Comparison of ENCODE assay signal across 8 mouse cellular contexts in the genomic region with DNA sequence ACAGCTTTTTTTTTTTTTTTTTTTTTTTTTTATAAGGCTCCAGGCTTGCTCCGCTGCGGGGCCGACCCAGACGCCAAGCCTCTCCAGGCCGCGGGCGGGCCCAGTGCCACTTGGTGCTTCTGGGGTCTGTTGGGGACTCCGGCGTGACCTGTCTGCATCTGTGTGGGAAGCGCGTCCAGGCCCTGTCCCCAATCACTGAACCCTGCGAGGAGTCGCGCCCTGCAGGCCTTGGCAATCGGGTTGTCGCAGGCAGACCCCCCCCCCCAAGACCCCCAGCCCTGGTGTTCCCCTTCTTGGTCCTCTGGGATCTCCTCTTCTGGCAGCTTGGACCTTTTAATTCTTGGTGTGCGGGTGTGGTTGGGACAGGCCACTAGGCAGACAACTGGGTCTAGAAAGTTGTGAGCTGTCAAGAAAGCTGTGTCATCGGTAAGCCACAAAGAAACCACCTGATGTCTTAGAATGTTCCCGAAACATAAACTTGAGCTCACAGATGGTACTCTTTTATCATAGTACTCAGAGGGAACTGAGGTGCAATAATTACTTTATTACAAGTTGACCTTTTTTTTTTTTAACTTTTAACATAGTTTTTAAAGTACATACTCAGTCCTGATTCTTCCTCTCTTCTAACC. TPM values are rescaled to one million over a fixed set of nuclear protein-coding genes. Genes with fewer than 3 reads are reported as not detected.
A peak's percentile ranks its signal among the peaks of the same experiment; 100 is the strongest.
DNase-seq lines count a peak whose midpoint lies in the region; ATAC-seq lines count a peak whose summit lies in the region.

No protein-coding gene starts in this region.

- no peaks in the 10 kb centered on the region for H3K9me3 ChIP-seq in intestine, embryonic 16.5 days (ENCODE audit: control insufficient read depth, low read length)
- no peaks in the 10 kb centered on the region for H3K9me3 ChIP-seq in midbrain, embryonic 11.5 days (ENCODE audit: control insufficient read depth, low read length)
- H3K9me3 ChIP-seq in stomach, embryonic 15.5 days, result no peaks in the 10 kb centered on the region

- peaks cover 6% of the 10 kb centered on the region for H3K4me1 ChIP-seq in intestine, embryonic 16.5 days (ENCODE audit: control insufficient read depth, insufficient read depth, low read length)
- peaks cover 5% of the 10 kb centered on the region; the same call in 1 of the 2 replicates for H3K4me1 ChIP-seq in midbrain, embryonic 11.5 days (ENCODE audit: control insufficient read depth, insufficient read depth, low read length)
- H3K4me1 ChIP-seq in stomach, embryonic 15.5 days, result peaks cover 8% of the 10 kb centered on the region; the same call in 1 of the 2 replicates

- H3K9ac ChIP-seq in intestine, embryonic 16.5 days (ENCODE audit: low read depth, low read length), result peak overlapping the region; percentile 89
- peak overlapping the region; percentile 70 for H3K9ac ChIP-seq in midbrain, embryonic 11.5 days (ENCODE audit: low read length)
- peak overlapping the region; percentile 74 for H3K9ac ChIP-seq in stomach, embryonic 15.5 days

- peak overlapping the region; percentile 83 for H3K4me3 ChIP-seq in intestine, embryonic 16.5 days (ENCODE audit: low read length)
- peak overlapping the region; percentile 77 for H3K4me3 ChIP-seq in midbrain, embryonic 11.5 days (ENCODE audit: low read depth, low read length)
- peak overlapping the region; percentile 82 for H3K4me3 ChIP-seq in stomach, embryonic 15.5 days (replicated peaks)

- H3K4me2 ChIP-seq in intestine, embryonic 16.5 days (ENCODE audit: low read depth, low read length), result peak overlapping the region; percentile 76
- peak overlapping the region; percentile 85 for H3K4me2 ChIP-seq in midbrain, embryonic 11.5 days
- peak overlapping the region; percentile 79 for H3K4me2 ChIP-seq in stomach, embryonic 15.5 days

- no peaks in the 10 kb centered on the region for H3K36me3 ChIP-seq in intestine, embryonic 16.5 days (ENCODE audit: control insufficient read depth, insufficient read depth, low read length)
- H3K36me3 ChIP-seq in midbrain, embryonic 11.5 days (ENCODE audit: control insufficient read depth, insufficient read depth, low read length), result no peaks in the 10 kb centered on the region; the same call in 1 of the 2 replicates
- no peaks in the 10 kb centered on the region; the same call in 1 of the 2 replicates for H3K36me3 ChIP-seq in stomach, embryonic 15.5 days

- H3K27me3 ChIP-seq in intestine, embryonic 16.5 days (replicated peaks; ENCODE audit: control insufficient read depth, insufficient read depth, low read length), result no peaks in the 10 kb centered on the region
- H3K27me3 ChIP-seq in midbrain, embryonic 11.5 days (ENCODE audit: control insufficient read depth, insufficient read depth, low read length), result no peaks in the 10 kb centered on the region
- H3K27me3 ChIP-seq in stomach, embryonic 15.5 days (replicated peaks), result no peaks in the 10 kb centered on the region

- peak; percentile 50 for ATAC-seq in intestine, embryonic 16.5 days
- ATAC-seq in midbrain, embryonic 11.5 days (ENCODE audit: low FRiP score), result peak; percentile 65
- peak; percentile 37 for ATAC-seq in stomach, embryonic 15.5 days (ENCODE audit: insufficient read depth, low FRiP score, low read depth)

- H3K27ac ChIP-seq in intestine, embryonic 16.5 days (ENCODE audit: low read length), result peak overlapping the region; percentile 91
- H3K27ac ChIP-seq in midbrain, embryonic 11.5 days (ENCODE audit: low read depth, low read length), result peak overlapping the region; percentile 73; the same call in 1 of the 2 replicates
- H3K27ac ChIP-seq in stomach, embryonic 15.5 days, result peak overlapping the region; percentile 86

- DNase-seq in urinary bladder, adult 2 months (ENCODE audit: low spot score), result peak; percentile 26
- DNase-seq in urinary bladder, postnatal 10 days (ENCODE audit: low spot score), result no peak
- peak; percentile 41 for DNase-seq in cerebellum, adult 11 months
- peak; percentile 18 for DNase-seq in gastrocnemius, adult 18-20 months (ENCODE audit: low spot score)
- no peak for DNase-seq in midbrain, embryonic 11.5 days (ENCODE audit: low spot score, missing footprints)
- DNase-seq in right cerebral cortex, adult 18-20 months, result no peak

- WGBS in intestine, embryonic 16.5 days, result under 1% methylated on average over 19 of the region's 19 CpGs
- WGBS in midbrain, embryonic 11.5 days, result 2% methylated on average over 19 of the region's 19 CpGs
- WGBS in stomach, embryonic 15.5 days, result under 1% methylated on average over 19 of the region's 19 CpGs

RNA-seq across cellular contexts. Expression of gene Ubxn4, which starts 1.1 kb away (rescaled TPM):
- polyA plus RNA-seq in urinary bladder, adult 2 months (2012; rRNA removed), result 40.4 and 40.7 TPM in 2 replicates
- total RNA-seq in gastrocnemius, adult 18-20 months (2021), result 10 to 100 TPM; 42.8 to 51.0 TPM
- polyA plus RNA-seq in intestine, embryonic 16.5 days (2015; fragmentation: Nextera tagmentation; extraction: Ambion mirVana), result 77.5 and 77.8 TPM in 2 replicates
- 70.1 and 71.1 TPM in 2 replicates for polyA plus RNA-seq in midbrain, embryonic 11.5 days (2014; fragmentation: Nextera tagmentation; extraction: Ambion mirVana)
- polyA plus RNA-seq in stomach, embryonic 15.5 days (2015; fragmentation: Nextera tagmentation; extraction: Ambion mirVana), result 77.6 and 77.7 TPM in 2 replicates

Comparison
In these comparisons a context has a peak if more than half of its experiments do, and no peak if none do; other contexts are left out.
1. DNase-seq: peak in urinary bladder, adult 2 months (single experiment), cerebellum, adult 11 months (single experiment) and gastrocnemius, adult 18-20 months (single experiment); none in urinary bladder, postnatal 10 days (single experiment), midbrain, embryonic 11.5 days (single experiment) and right cerebral cortex, adult 18-20 months (single experiment).
2. Peak in every context shown above with its lines, with median percentiles within 50 percentile points of each other: ATAC-seq, H3K27ac ChIP-seq, H3K4me2 ChIP-seq, H3K4me3 ChIP-seq and H3K9ac ChIP-seq.